Mouse (Mus musculus) left cerebral cortex, adult 2 months (tissue): ENCODE data around the gene Exoc3l4. TPM values are rescaled to one million over a fixed set of nuclear protein-coding genes. Genes with fewer than 3 reads are reported as not detected.
A peak's percentile ranks its signal among the peaks of the same experiment; 100 is the strongest.

ENCODE experiments used
- DNase-seq, 2 experiments: peaks; one replicate each; pipeline ENCODE4 v3.0.0; 2021 to 2022; ENCODE audit warnings: low spot score in 2 of 2, mixed read lengths in 1 of 2; ENCODE audit errors: extremely low spot score in 1 of 2
- H3K27ac ChIP-seq: fragments of 200-600 bp; 2 replicates; pipeline ENCODE4 v1.8.1; 2022
- H3K4me3 ChIP-seq: fragments of 200-600 bp; 2 replicates; pipeline ENCODE4 v1.8.1; 2022
- CTCF ChIP-seq: fragments of 200-600 bp; IDR thresholded peaks from 2 replicates; pipeline ENCODE4 v1.8.1; 2022; ENCODE audit warnings: antibody characterized with exemption, mild to moderate bottlenecking, moderate library complexity
- intact Hi-C: fragments of 180-260 bp; cut with DNase I; formaldehyde crosslinking; loops from one replicate; pipeline ENCODE4 v1.15.1; 2025
- long read RNA-seq, 2 experiments: library from polyadenylated mRNA; stranded (forward); transcript quantifications; one replicate each; pipeline ENCODE4 v2.0.0; 2021; ENCODE audit warnings: borderline mapping rate in 2 of 2
- total RNA-seq, 2 experiments: library from RNA; stranded (reverse); gene quantifications; 2 replicates each; pipeline ENCODE4 v1.2.3; 2021

The Exoc3l4 gene
- total RNA-seq, result under 1 TPM; 0.54 to 0.96 TPM
- long read RNA-seq, experiment 1, result 0 reads
- long read RNA-seq, experiment 2, partial matches to known transcripts, result 2 of 2 reads
- long read RNA-seq, experiment 2, other reads (novel, unspliced or antisense), result 0 of 2 reads

GRCm38 (mm10) chr12:111416921-111417779 is at the start of gene Exoc3l4:
Gene Exoc3l4, plus strand, starts transcription at chr12:111417017.
- H3K27ac ChIP-seq, result no peak within 1 kb of the TSS
- TF ChIP-seq CTCF, result no peak
- no peak for DNase-seq
- intact Hi-C loops, result no loop called here
- peak within 1 kb of the TSS; percentile 21; the same call in 1 of the 2 replicates for H3K4me3 ChIP-seq

- no peak for TF ChIP-seq CTCF
Measured at GRCm38 (mm10) chr12:111367065-111367464, 49.8 kb upstream of the Exoc3l4 start.

GRCm38 (mm10) chr12:111370249-111370648 is 46.6 kb upstream of the Exoc3l4 start:
- H3K4me3 ChIP-seq, result no peak overlapping the region
- no peak for DNase-seq
- intact Hi-C loops, result no loop called here
- TF ChIP-seq CTCF, result no peak; the same call in 1 of the 2 replicates
- H3K27ac ChIP-seq, result no peak overlapping the region

More at GRCm38 (mm10) chr12:111367065-111367464, 49.8 kb upstream of the Exoc3l4 start:
- Histone ChIP-seq H3K4me3 (no peak overlapping the region), H3K27ac (no peak overlapping the region)
- intact Hi-C loops, result no loop called here
- DNase-seq, result no peak

- no peak for TF ChIP-seq CTCF
- DNase-seq, result no peak
- Histone ChIP-seq H3K27ac (no peak overlapping the region), H3K4me3 (no peak overlapping the region)
- intact Hi-C loops, result no loop called here
Measured at GRCm38 (mm10) chr12:111371905-111372304, 44.9 kb upstream of the Exoc3l4 start.

GRCm38 (mm10) chr12:111373411-111373810 is 43.4 kb upstream of the Exoc3l4 start:
- no peak for DNase-seq
- intact Hi-C loops, result no loop called here
- TF ChIP-seq CTCF, result no peak
- Histone ChIP-seq H3K4me3 (no peak overlapping the region), H3K27ac (no peak overlapping the region)

GRCm38 (mm10) chr12:111374727-111375126 is 42.1 kb upstream of the Exoc3l4 start:
- no peak for TF ChIP-seq CTCF
- intact Hi-C loops, result no loop called here
- H3K27ac ChIP-seq, result no peak overlapping the region
- peak overlapping the region; percentile 65 for H3K4me3 ChIP-seq
- no peak for DNase-seq

- Histone ChIP-seq H3K4me3 (peak overlapping the region; percentile 65), H3K27ac (peak overlapping the region; percentile 91; the same call in 1 of the 2 replicates)
- no peak for TF ChIP-seq CTCF
- DNase-seq, result no peak
- intact Hi-C loops, result no loop called here
Measured at GRCm38 (mm10) chr12:111375559-111375958, 41.3 kb upstream of the Exoc3l4 start.

- intact Hi-C loops, result loop anchor here (2.0 kb wide), 1 partner anchor 43 kb away; no protein-coding TSS in a partner anchor
- Histone ChIP-seq H3K4me3 (peak overlapping the region; percentile 65), H3K27ac (peak overlapping the region; percentile 91; the same call in 1 of the 2 replicates)
- no peak for TF ChIP-seq CTCF
- no peak for DNase-seq
Measured at GRCm38 (mm10) chr12:111376053-111376452, 40.8 kb upstream of the Exoc3l4 start.

GRCm38 (mm10) chr12:111376826-111377331 is 39.9 kb upstream of the Exoc3l4 start:
- H3K4me3 ChIP-seq, result peak overlapping the region; percentile 65
- intact Hi-C loops, result loop anchor here (2.0 kb wide), 1 partner anchor 44 kb away; no protein-coding TSS in a partner anchor
- H3K27ac ChIP-seq, result peak overlapping the region; percentile 91
- no peak for TF ChIP-seq CTCF
- peak; percentile 46 to 60 for DNase-seq

- TF ChIP-seq CTCF, result no peak
- H3K4me3 ChIP-seq, result peak within 1 kb of the TSS; percentile 65
- peak; percentile 95 to 96 for DNase-seq
- peak within 1 kb of the TSS; percentile 98 for H3K27ac ChIP-seq
- intact Hi-C loops, result loop anchor here (2.0 kb wide), 1 partner anchor 45 kb away; no protein-coding TSS in a partner anchor
Measured at GRCm38 (mm10) chr12:111377376-111377973, 39.3 kb upstream of the Exoc3l4 start, which contains the start of gene Cdc42bpb. Gene Cdc42bpb, minus strand, starts transcription at chr12:111377718.

GRCm38 (mm10) chr12:111377986-111378490 is 38.8 kb upstream of the Exoc3l4 start:
- Histone ChIP-seq H3K4me3 (peak overlapping the region; percentile 65), H3K27ac (peak overlapping the region; percentile 98)
- DNase-seq, result no peak
- TF ChIP-seq CTCF, result no peak
- intact Hi-C loops, result loop anchor here (2.0 kb wide), 1 partner anchor 45 kb away; no protein-coding TSS in a partner anchor

- no peak for TF ChIP-seq CTCF
- Histone ChIP-seq H3K4me3 (no peak overlapping the region), H3K27ac (peak overlapping the region; percentile 98; the same call in 1 of the 2 replicates)
- intact Hi-C loops, result no loop called here
- no peak for DNase-seq
Measured at GRCm38 (mm10) chr12:111378812-111379211, 38.0 kb upstream of the Exoc3l4 start.
